Mouse (Mus musculus) heart, adult 2 months (tissue): ENCODE results near the gene Tmem202.

Experiments
- EP300 ChIP-seq: fragments of 200-500 bp; IDR thresholded peaks from 2 replicates; pipeline ENCODE4 v1.6.1; 2011; ENCODE audit warnings: low read depth, low read length, control low read depth; ENCODE audit not compliant: insufficient read depth
- POLR2A ChIP-seq: fragments of 200-500 bp; IDR thresholded peaks from 2 replicates; pipeline ENCODE4 v1.6.1; 2011; ENCODE audit warnings: mild to moderate bottlenecking, low read depth, low read length, control low read depth; ENCODE audit not compliant: insufficient read depth

GRCm38 (mm10) chr9:59527580-59527979, 12.1 kb downstream of the Tmem202 start:
- TF ChIP-seq POLR2A (no peak), EP300 (no peak)
